Mouse (Mus musculus) embryo, embryonic 9.5 days (tissue): ENCODE results near the gene Tank.

Experiments used
- DNase-seq: peaks from one replicate; pipeline ENCODE4 v3.0.0-alpha.2; 2017; ENCODE audit errors: extremely low spot score

The Tank gene

GRCm38 (mm10) chr2:61580091-61580490 is 1.7 kb downstream of the Tank start:
- no peak for DNase-seq

GRCm38 (mm10) chr2:61580555-61581080 is 2.2 kb downstream of the Tank start:
- no peak for DNase-seq

GRCm38 (mm10) chr2:61582578-61583315 is 4.4 kb downstream of the Tank start:
- DNase-seq, result no peak

- no peak for DNase-seq
Observed at GRCm38 (mm10) chr2:61585447-61585846, 7.1 kb downstream of the Tank start.

GRCm38 (mm10) chr2:61586166-61586565 is 7.8 kb downstream of the Tank start:
- no peak for DNase-seq

- no peak for DNase-seq
Observed at GRCm38 (mm10) chr2:61590751-61591150, 12.4 kb downstream of the Tank start.

- DNase-seq, result no peak
Observed at GRCm38 (mm10) chr2:61592095-61592494, 13.7 kb downstream of the Tank start.

- DNase-seq, result no peak
Observed at GRCm38 (mm10) chr2:61592699-61593029, 14.3 kb downstream of the Tank start.

GRCm38 (mm10) chr2:61593030-61593811 is 14.8 kb downstream of the Tank start:
- peak; percentile 97 for DNase-seq

- DNase-seq, result no peak
Observed at GRCm38 (mm10) chr2:61593871-61594304, 15.5 kb downstream of the Tank start.

- DNase-seq, result no peak
Observed at GRCm38 (mm10) chr2:61599730-61600129, 21.3 kb downstream of the Tank start.

- no peak for DNase-seq
Observed at GRCm38 (mm10) chr2:61603461-61603860, 25.1 kb downstream of the Tank start.

- no peak for DNase-seq
Observed at GRCm38 (mm10) chr2:61606942-61607341, 28.6 kb downstream of the Tank start.

GRCm38 (mm10) chr2:61623996-61624395 is 45.6 kb downstream of the Tank start:
- no peak for DNase-seq

GRCm38 (mm10) chr2:61630864-61631555 is 52.6 kb downstream of the Tank start:
- DNase-seq, result no peak

- DNase-seq, result no peak
Observed at GRCm38 (mm10) chr2:61635099-61635498, 56.7 kb downstream of the Tank start.

GRCm38 (mm10) chr2:61638182-61638581 is 59.8 kb downstream of the Tank start:
- DNase-seq, result no peak

GRCm38 (mm10) chr2:61642452-61643368 is 64.3 kb downstream of the Tank start:
- DNase-seq, result peak; percentile 61

GRCm38 (mm10) chr2:61651206-61651605 is 72.8 kb downstream of the Tank start:
- DNase-seq, result no peak

- DNase-seq, result no peak
Observed at GRCm38 (mm10) chr2:61651640-61652039, 73.3 kb downstream of the Tank start.

- DNase-seq, result no peak
Observed at GRCm38 (mm10) chr2:61655046-61655381, 76.6 kb downstream of the Tank start.
